8 mouse cellular contexts compared by ENCODE assay signal in the genomic region with DNA sequence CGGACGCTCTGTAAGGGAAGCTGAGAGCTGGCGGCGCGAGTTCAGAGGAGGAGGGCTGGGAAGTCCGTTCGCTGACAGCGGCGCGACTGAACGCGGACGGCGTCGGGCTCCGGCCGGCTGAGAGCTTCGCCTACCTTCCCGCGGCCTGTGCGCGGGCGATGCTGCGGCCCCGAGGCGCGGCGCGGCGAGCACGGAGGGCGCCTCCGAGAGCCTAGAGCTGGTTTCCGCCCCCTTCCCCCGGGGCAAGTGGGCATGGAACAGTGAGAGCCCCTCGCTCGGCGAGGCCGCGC. TPM values are rescaled to one million over a fixed set of nuclear protein-coding genes. Genes with fewer than 3 reads are reported as not detected.
A peak's percentile ranks its signal among the peaks of the same experiment; 100 is the strongest.
DNase-seq lines count a peak whose midpoint lies in the region; ATAC-seq and TF ChIP-seq lines count a peak whose summit lies in the region.

No protein-coding gene starts in this region.

- under 1% methylated on average over 40 of the region's 40 CpGs for WGBS in forebrain, embryonic 11.5 days
- under 1% methylated on average over 40 of the region's 40 CpGs for WGBS in liver, embryonic 14.5 days (ENCODE audit: insufficient replicate concordance)

- peak overlapping the region; percentile 93 for H3K4me2 ChIP-seq in forebrain, embryonic 11.5 days (ENCODE audit: low read depth, low read length, severe bottlenecking)
- H3K4me2 ChIP-seq in liver, embryonic 14.5 days (ENCODE audit: low read depth) = peak overlapping the region; percentile 61

- peak overlapping the region; percentile 90 for H3K27ac ChIP-seq in gastrocnemius, adult 2 months
- peak overlapping the region; percentile 81 for H3K27ac ChIP-seq in forebrain, embryonic 11.5 days (ENCODE audit: low read depth, low read length)
- H3K27ac ChIP-seq in liver, embryonic 14.5 days = no peak overlapping the region

- H3K36me3 ChIP-seq in forebrain, embryonic 11.5 days (ENCODE audit: control insufficient read depth, insufficient read depth, low read length) = no peaks in the 10 kb centered on the region
- no peaks in the 10 kb centered on the region for H3K36me3 ChIP-seq in liver, embryonic 14.5 days (replicated peaks; ENCODE audit: control insufficient read depth, insufficient read depth, low read depth)

- H3K4me3 ChIP-seq in gastrocnemius, adult 2 months = peak overlapping the region; percentile 86
- peak overlapping the region; percentile 68 for H3K4me3 ChIP-seq in forebrain, embryonic 11.5 days (ENCODE audit: low read depth, low read length)
- H3K4me3 ChIP-seq in liver, embryonic 14.5 days (ENCODE audit: insufficient read depth in 1 of 2, low read depth in 2 of 2, low read length in 2 of 2) = peak overlapping the region; percentile 49

- peaks cover 25% of the 10 kb centered on the region; the same call in 1 of the 2 replicates for H3K4me1 ChIP-seq in forebrain, embryonic 11.5 days (replicated peaks; ENCODE audit: control insufficient read depth, insufficient read depth, low read length)
- peaks cover 5 to 7% of the 10 kb centered on the region in 2 experiments for H3K4me1 ChIP-seq in liver, embryonic 14.5 days (replicated peaks; ENCODE audit: control insufficient read depth in 2 of 2, insufficient read depth in 2 of 2, low read length in 1 of 2)

- intact Hi-C loops in gastrocnemius, adult 2 months (cut with DNase I) = loop anchor here (5.0 kb wide), 3 partner anchors 41 to 306 kb away; no protein-coding TSS in a partner anchor

- ATAC-seq in forebrain, embryonic 11.5 days (replicated peaks; ENCODE audit: low FRiP score) = peak; percentile 44
- peak; percentile 68 for ATAC-seq in liver, embryonic 14.5 days (ENCODE audit: insufficient read depth)
- no peak for ATAC-seq in megakaryocyte-erythroid progenitor cell, adult 5-6 weeks (replicated peaks; ENCODE audit: low FRiP score, low TSS enrichment, poor library complexity, severe bottlenecking)

- H3K27me3 ChIP-seq in forebrain, embryonic 11.5 days (ENCODE audit: control insufficient read depth, insufficient read depth, low read length) = peaks cover 4% of the 10 kb centered on the region; the same call in 1 of the 2 replicates
- peaks cover 46% of the 10 kb centered on the region for H3K27me3 ChIP-seq in liver, embryonic 14.5 days (ENCODE audit: control insufficient read depth, insufficient read depth, low read length)

- no peak for TF ChIP-seq CTCF in gastrocnemius, adult 2 months (IDR thresholded peaks at IDR 0.05)
- TF ChIP-seq CTCF in liver, embryonic 14.5 days (IDR thresholded peaks at IDR 0.05; ENCODE audit: low read depth) = no peak

- DNase-seq in gastrocnemius, adult 2 months = no peak
- DNase-seq in gastrocnemius, postnatal 10 days = no peak
- DNase-seq in 3134 (ENCODE audit: extremely low read depth, insufficient read length, low spot score) = peak; percentile 78
- no peak for DNase-seq in forebrain, embryonic 11.5 days (ENCODE audit: low spot score)
- no peak for DNase-seq in liver, embryonic 14.5 days (ENCODE audit: low read depth in 3 of 3, low spot score in 3 of 3)
- no peak for DNase-seq in right cerebral cortex, postnatal 25 days
- no peak for DNase-seq in right cerebral cortex, postnatal 36 days (ENCODE audit: low spot score in 2 of 2)

- no peaks in the 10 kb centered on the region for H3K9me3 ChIP-seq in forebrain, embryonic 11.5 days (ENCODE audit: control insufficient read depth, low read length)
- no peaks in the 10 kb centered on the region for H3K9me3 ChIP-seq in liver, embryonic 14.5 days (ENCODE audit: control insufficient read depth, low read length)

- no peak for TF ChIP-seq EP300 in liver, embryonic 14.5 days (IDR thresholded peaks at IDR 0.05; ENCODE audit: low read depth)

- H3K9ac ChIP-seq in forebrain, embryonic 11.5 days (ENCODE audit: low read length) = peak overlapping the region; percentile 71
- H3K9ac ChIP-seq in liver, embryonic 14.5 days (replicated peaks) = 0 out of 2 replicates have a peak overlapping the region, but pooled peaks have one; percentile 10

RNA-seq across cellular contexts. Expression of a gene that starts 0.3 kb away (rescaled TPM):
- total RNA-seq in gastrocnemius, adult 2 months (2021) = 10 to 100 TPM in 1 of 2 experiments, 1 to 10 TPM in 1; 8.3 to 13.2 TPM
- total RNA-seq in gastrocnemius, postnatal 10 days (2021) = 10 to 100 TPM; 11.0 to 13.6 TPM
- 14.1 and 15.9 TPM in 2 replicates for polyA plus RNA-seq in forebrain, embryonic 11.5 days (2014; fragmentation: Nextera tagmentation; extraction: Ambion mirVana)
- polyA plus RNA-seq in liver, embryonic 14.5 days (2012; rRNA removed) = 1.7 and 1.8 TPM in 2 replicates
- polyA plus RNA-seq in liver, embryonic 14.5 days (2014; fragmentation: Nextera tagmentation; extraction: Ambion mirVana) = 1.2 and 1.7 TPM in 2 replicates
- 0.57 and 1.4 TPM in 2 replicates for total RNA-seq in megakaryocyte-erythroid progenitor cell, adult 5-6 weeks (2014; fragmentation: Nextera tagmentation)
- total RNA-seq in megakaryocyte-erythroid progenitor cell, adult 5-6 weeks (2017) = 0.42 and 0.99 TPM in 2 replicates
